Mouse (Mus musculus) embryonic facial prominence, embryonic 13.5 days (tissue): Measurements from ENCODE around the gene Aup1. TPM values are rescaled to one million over a fixed set of nuclear protein-coding genes. Genes with fewer than 3 reads are reported as not detected.

ENCODE experiments used
- ATAC-seq: fragments of 200-750 bp; cut with Nextera tagmentation; 2 replicates; pipeline ENCODE4 v1.8.0; 2017; ENCODE audit warnings: low read depth; ENCODE audit not compliant: insufficient number of reproducible peaks, insufficient read depth, low FRiP score, low TSS enrichment
- H3K27ac ChIP-seq: fragments of 300-500 bp; sonication (generic); 2 replicates; pipeline ENCODE4 v1.5.1; 2015; ENCODE audit warnings: moderate library complexity, mild to moderate bottlenecking, inconsistent platforms
- H3K27me3 ChIP-seq: fragments of 300-500 bp; sonication (generic); 2 replicates; pipeline ENCODE4 v1.6.1; 2015; ENCODE audit warnings: mild to moderate bottlenecking, inconsistent platforms
- H3K36me3 ChIP-seq: fragments of 300-500 bp; sonication (generic); 2 replicates; pipeline ENCODE4 v1.6.1; 2015; ENCODE audit warnings: mild to moderate bottlenecking, inconsistent platforms
- H3K4me1 ChIP-seq: fragments of 300-500 bp; sonication (generic); 2 replicates; pipeline ENCODE4 v1.6.1; 2015; ENCODE audit warnings: inconsistent platforms
- H3K4me2 ChIP-seq: fragments of 300-500 bp; sonication (generic); 2 replicates; pipeline ENCODE4 v1.6.1; 2015; ENCODE audit warnings: moderate library complexity, mild to moderate bottlenecking, inconsistent platforms
- H3K4me3 ChIP-seq: fragments of 300-500 bp; sonication (generic); 2 replicates; pipeline ENCODE4 v1.5.1; 2015; ENCODE audit warnings: mild to moderate bottlenecking, inconsistent platforms
- H3K9ac ChIP-seq: fragments of 300-500 bp; sonication (generic); 2 replicates; pipeline ENCODE4 v1.6.1; 2015; ENCODE audit warnings: mild to moderate bottlenecking, inconsistent platforms
- H3K9me3 ChIP-seq: fragments of 300-500 bp; sonication (generic); 2 replicates; pipeline ENCODE4 v1.6.1; 2016; ENCODE audit warnings: inconsistent platforms
- WGBS: fragments of 180-500 bp; shearing (Covaris S2); methylation state at CpG from one replicate; pipeline ENCODE4 v1.1.7; 2015; ENCODE audit warnings: mixed read lengths; 5-methylcytosine and 5-hydroxymethylcytosine counted together
- polyA plus RNA-seq: library from polyadenylated mRNA; unstranded; fragments of >200 nt; fragmentation: Nextera tagmentation; extraction: Ambion mirVana; gene quantifications from 2 replicates; pipeline ENCODE4 v1.2.1, GENCODE M21; 2015

Aup1 gene
- polyA plus RNA-seq, 1 experiment from 2014 or later = 177 TPM

GRCm38 (mm10) chr6:83053136-83053960, 973 bp upstream of the Aup1 start:
- WGBS = 1% methylated on average over 26 of the region's 26 CpGs
- Histone ChIP-seq H3K9me3 (no peaks in the 10 kb centered on the region), H3K36me3 (peaks cover 38% of the 10 kb centered on the region), H3K4me2 (peak overlapping the region; percentile 88), H3K4me1 (peaks cover 26% of the 10 kb centered on the region), H3K27ac (peak overlapping the region; percentile 92), H3K4me3 (peak overlapping the region; percentile 99), H3K9ac (peak overlapping the region; percentile 96), H3K27me3 (no peaks in the 10 kb centered on the region)
- no peak for ATAC-seq

- Histone ChIP-seq H3K4me3 (peak within 1 kb of the TSS; percentile 99), H3K27me3 (no peaks in the 10 kb centered on the region; the same call in 1 of the 2 replicates), H3K27ac (peak within 1 kb of the TSS; percentile 92), H3K9ac (peak within 1 kb of the TSS; percentile 96), H3K4me2 (peak within 1 kb of the TSS; percentile 88), H3K9me3 (no peaks in the 10 kb centered on the region), H3K36me3 (peaks cover 36% of the 10 kb centered on the region), H3K4me1 (peaks cover 26% of the 10 kb centered on the region)
- ATAC-seq = peak; percentile 12; the same call in 1 of the 2 replicates
- WGBS = 0% methylated on average over 50 of the region's 50 CpGs
These were observed 630 bp downstream of the Aup1 start, which contains the start of gene Htra2 for GRCm38 (mm10) chr6:83054871-83055431. Gene Htra2 (minus strand): TSS chr6:83055273.

- Histone ChIP-seq H3K4me1 (peaks cover 21% of the 10 kb centered on the region), H3K4me3 (no peak within 1 kb of the TSS), H3K27me3 (peaks cover 23% of the 10 kb centered on the region), H3K4me2 (no peak within 1 kb of the TSS), H3K9me3 (no peaks in the 10 kb centered on the region), H3K36me3 (peaks cover 20% of the 10 kb centered on the region), H3K9ac (no peak within 1 kb of the TSS), H3K27ac (no peak within 1 kb of the TSS)
- 55% methylated on average over 3 of the region's 3 CpGs for WGBS
- no peak for ATAC-seq
These were observed 3.5 kb downstream of the Aup1 start, which contains the start of gene Dqx1 for GRCm38 (mm10) chr6:83057790-83058189. Gene Dqx1 (plus strand): TSS chr6:83057844.

DNA sequence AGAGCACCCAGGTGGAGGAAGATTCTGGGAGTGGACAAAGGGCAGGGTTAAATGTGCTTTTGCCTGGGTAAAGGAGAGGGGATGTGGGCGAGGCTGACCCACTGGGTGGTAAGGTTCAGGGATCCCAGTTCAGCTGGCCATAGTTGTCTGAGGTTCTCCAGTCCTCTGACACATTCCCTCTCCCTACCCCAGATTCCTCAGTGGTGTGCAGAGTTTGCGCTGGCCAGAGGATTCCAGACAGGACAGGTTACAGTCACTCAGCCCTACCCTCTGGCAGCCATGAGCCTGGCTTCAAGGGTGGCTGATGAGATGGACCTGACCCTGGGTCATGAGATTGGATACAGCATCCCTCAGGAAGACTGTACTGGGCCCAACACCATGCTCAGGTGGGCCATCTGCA, 4.4 kb downstream of the Aup1 start:
- Histone ChIP-seq H3K4me1 (peaks cover 14% of the 10 kb centered on the region), H3K27me3 (peaks cover 32% of the 10 kb centered on the region), H3K36me3 (peaks cover 20% of the 10 kb centered on the region), H3K9me3 (no peaks in the 10 kb centered on the region), H3K4me2 (no peak overlapping the region), H3K27ac (no peak overlapping the region), H3K9ac (no peak overlapping the region), H3K4me3 (no peak overlapping the region)
- 87% methylated on average over 2 of the region's 2 CpGs for WGBS
- no peak for ATAC-seq

- WGBS = 45% methylated on average over 8 of the region's 8 CpGs
- peaks cover 100% of the 10 kb centered on the region for H3K27me3 ChIP-seq
- no peaks in the 10 kb centered on the region for H3K9me3 ChIP-seq
- no peak for ATAC-seq
- H3K36me3 ChIP-seq = no peaks in the 10 kb centered on the region
- H3K4me2 ChIP-seq = no peak overlapping the region
- H3K4me1 ChIP-seq = peaks cover 28% of the 10 kb centered on the region
- H3K4me3 ChIP-seq = no peak overlapping the region
- no peak overlapping the region for H3K9ac ChIP-seq
- no peak overlapping the region for H3K27ac ChIP-seq
These were observed 11.7 kb downstream of the Aup1 start for GRCm38 (mm10) chr6:83065995-83066394.

- H3K36me3 ChIP-seq = no peaks in the 10 kb centered on the region
These were observed 12.1 kb downstream of the Aup1 start for GRCm38 (mm10) chr6:83066441-83066840.

GRCm38 (mm10) chr6:83068221-83068620, 13.9 kb downstream of the Aup1 start:
- Histone ChIP-seq H3K36me3 (no peaks in the 10 kb centered on the region), H3K4me3 (peak overlapping the region; percentile 33; the same call in 1 of the 2 replicates), H3K27me3 (peaks cover 100% of the 10 kb centered on the region), H3K4me1 (peaks cover 35% of the 10 kb centered on the region), H3K9ac (no peak overlapping the region), H3K27ac (no peak overlapping the region), H3K9me3 (no peaks in the 10 kb centered on the region), H3K4me2 (no peak overlapping the region)
- 4% methylated on average over 8 of the region's 8 CpGs for WGBS
- no peak for ATAC-seq

More at GRCm38 (mm10) chr6:83066441-83066840, 12.1 kb downstream of the Aup1 start:
- Histone ChIP-seq H3K4me3 (no peak overlapping the region), H3K4me1 (peaks cover 32% of the 10 kb centered on the region), H3K27me3 (peaks cover 100% of the 10 kb centered on the region), H3K4me2 (no peak overlapping the region), H3K27ac (no peak overlapping the region), H3K9ac (no peak overlapping the region), H3K9me3 (no peaks in the 10 kb centered on the region)
- 30% methylated on average over 6 of the region's 6 CpGs for WGBS
- no peak for ATAC-seq

- no peaks in the 10 kb centered on the region for H3K9me3 ChIP-seq
- WGBS = 2% methylated on average over 80 of the region's 81 CpGs
- no peaks in the 10 kb centered on the region for H3K36me3 ChIP-seq
- ATAC-seq = no peak
- peak overlapping the region; percentile 33 for H3K4me3 ChIP-seq
- H3K9ac ChIP-seq = no peak overlapping the region
- no peak overlapping the region for H3K27ac ChIP-seq
- H3K4me2 ChIP-seq = peak overlapping the region; percentile 41
- H3K27me3 ChIP-seq = peaks cover 99% of the 10 kb centered on the region
- H3K4me1 ChIP-seq = peaks cover 35% of the 10 kb centered on the region
These were observed 14.6 kb downstream of the Aup1 start for GRCm38 (mm10) chr6:83068706-83069487.

- peak overlapping the region; percentile 33 for H3K4me3 ChIP-seq
- under 1% methylated on average over 66 of the region's 69 CpGs for WGBS
- peaks cover 35% of the 10 kb centered on the region for H3K4me1 ChIP-seq
- ATAC-seq = no peak; the same call in 1 of the 2 replicates
- no peak overlapping the region for H3K27ac ChIP-seq
- H3K4me2 ChIP-seq = peak overlapping the region; percentile 54
- H3K27me3 ChIP-seq = peaks cover 99% of the 10 kb centered on the region
- H3K36me3 ChIP-seq = no peaks in the 10 kb centered on the region
- no peaks in the 10 kb centered on the region for H3K9me3 ChIP-seq
- H3K9ac ChIP-seq = 0 out of 2 replicates have a peak overlapping the region, but pooled peaks have one; percentile 27
These were observed 15.3 kb downstream of the Aup1 start for GRCm38 (mm10) chr6:83069488-83070246.

GRCm38 (mm10) chr6:83070247-83070310, 15.8 kb downstream of the Aup1 start, which contains the start of gene Tlx2:
Gene Tlx2 (minus strand): TSS chr6:83070293.
- peak within 1 kb of the TSS; percentile 33 for H3K4me3 ChIP-seq
- H3K4me2 ChIP-seq = peak within 1 kb of the TSS; percentile 54
- H3K9me3 ChIP-seq = no peaks in the 10 kb centered on the region
- H3K36me3 ChIP-seq = no peaks in the 10 kb centered on the region
- 0 out of 2 replicates have a peak within 1 kb of the TSS, but pooled peaks have one; percentile 27 for H3K9ac ChIP-seq
- WGBS = 1% methylated on average over 10 of the region's 10 CpGs
- peaks cover 35% of the 10 kb centered on the region for H3K4me1 ChIP-seq
- H3K27ac ChIP-seq = no peak within 1 kb of the TSS
- no peak for ATAC-seq
- H3K27me3 ChIP-seq = peaks cover 99% of the 10 kb centered on the region
